Mouse (Mus musculus) hindbrain, embryonic 12.5 days (tissue): ENCODE results near the gene Fndc10. TPM values are rescaled to one million over a fixed set of nuclear protein-coding genes. Genes with fewer than 3 reads are reported as not detected.

ENCODE experiments used
- ATAC-seq: fragments of 200-750 bp; cut with Nextera tagmentation; 2 replicates; pipeline ENCODE4 v1.8.0; 2017; ENCODE audit warnings: moderate TSS enrichment; ENCODE audit not compliant: low FRiP score
- H3K27ac ChIP-seq: fragments of 300-500 bp; sonication (generic); 2 replicates; pipeline ENCODE4 v1.5.1; 2016; ENCODE audit warnings: mild to moderate bottlenecking
- H3K27me3 ChIP-seq: fragments of 300-500 bp; sonication (generic); 2 replicates; pipeline ENCODE4 v1.6.1; 2016; ENCODE audit warnings: mild to moderate bottlenecking
- H3K36me3 ChIP-seq: fragments of 300-500 bp; sonication (generic); 2 replicates; pipeline ENCODE4 v1.6.1; 2016; ENCODE audit warnings: mild to moderate bottlenecking
- H3K4me1 ChIP-seq: fragments of 300-500 bp; sonication (generic); 2 replicates; pipeline ENCODE4 v1.6.1; 2016
- H3K4me2 ChIP-seq: fragments of 300-500 bp; sonication (generic); replicated peaks from 2 replicates; pipeline ENCODE4 v1.6.1; 2016; ENCODE audit warnings: mild to moderate bottlenecking
- H3K4me3 ChIP-seq: fragments of 300-500 bp; sonication (generic); 2 replicates; pipeline ENCODE4 v1.5.1; 2016; ENCODE audit warnings: mild to moderate bottlenecking
- H3K9ac ChIP-seq: fragments of 300-500 bp; sonication (generic); 2 replicates; pipeline ENCODE4 v1.6.1; 2016; ENCODE audit warnings: mild to moderate bottlenecking, moderate library complexity
- H3K9me3 ChIP-seq: fragments of 300-500 bp; sonication (generic); replicated peaks from 2 replicates; pipeline ENCODE4 v1.6.1; 2016; ENCODE audit warnings: mild to moderate bottlenecking
- WGBS: fragments of 180-500 bp; shearing (Covaris S2); methylation state at CpG from one replicate; pipeline ENCODE4 v1.1.7; 2016; 5-methylcytosine and 5-hydroxymethylcytosine counted together
- polyA plus RNA-seq: library from polyadenylated mRNA; unstranded; fragments of >200 nt; fragmentation: Nextera tagmentation; extraction: Ambion mirVana; gene quantifications from 2 replicates; pipeline ENCODE4 v1.2.1, GENCODE M21; 2016

Fndc10 gene
- polyA plus RNA-seq, 1 experiment from 2014 or later = 10.4 TPM

GRCm38 (mm10) chr4:155745136-155745535 lies 51.0 kb downstream of the Fndc10 start:
- no peak overlapping the region for H3K4me2 ChIP-seq
- no peak overlapping the region for H3K4me3 ChIP-seq
- WGBS = 91% methylated on average over 5 of the region's 5 CpGs
- H3K27me3 ChIP-seq = no peaks in the 10 kb centered on the region
- no peak for ATAC-seq
- H3K27ac ChIP-seq = no peak overlapping the region
- no peak overlapping the region for H3K9ac ChIP-seq
- H3K9me3 ChIP-seq = no peaks in the 10 kb centered on the region
- H3K4me1 ChIP-seq = no peaks in the 10 kb centered on the region
- peaks cover 92% of the 10 kb centered on the region for H3K36me3 ChIP-seq

Other genes starting within 250 kb of the Fndc10 start
- gene Tmem52, start 225.2 kb upstream of the Fndc10 start, polyA plus RNA-seq = not detected in 2 replicates
- 757 and 772 TPM in 2 replicates for gene Gnb1, start 203.0 kb upstream of the Fndc10 start, polyA plus RNA-seq
- gene Nadk, start 132.0 kb upstream of the Fndc10 start, polyA plus RNA-seq = 89.0 and 92.4 TPM in 2 replicates
- 16.4 and 16.6 TPM in 2 replicates for gene Slc35e2, start 92.9 kb upstream of the Fndc10 start, polyA plus RNA-seq
- 85.3 and 86.8 TPM in 2 replicates for gene Cdk11b, start 69.5 kb upstream of the Fndc10 start, polyA plus RNA-seq
- gene Gm10563, start 48.9 kb upstream of the Fndc10 start, polyA plus RNA-seq = not detected in 2 replicates
- gene Mmp23, start 41.0 kb upstream of the Fndc10 start, polyA plus RNA-seq = 3.9 and 5.9 TPM in 2 replicates
- 32.5 and 39.1 TPM in 2 replicates for gene Mib2, start 25.1 kb upstream of the Fndc10 start, polyA plus RNA-seq
- 140 and 144 TPM in 2 replicates for gene Ssu72, start 10.5 kb downstream of the Fndc10 start, polyA plus RNA-seq
- gene Tmem240, start 40.5 kb downstream of the Fndc10 start, polyA plus RNA-seq = 5.3 and 5.5 TPM in 2 replicates
- gene Atad3a, start 66.8 kb downstream of the Fndc10 start, polyA plus RNA-seq = 81.8 and 84.7 TPM in 2 replicates
- gene Vwa1, start 80.4 kb downstream of the Fndc10 start, polyA plus RNA-seq = 12.2 and 12.9 TPM in 2 replicates
- gene Tmem88b, start 91.5 kb downstream of the Fndc10 start, polyA plus RNA-seq = 0.58 and 0.86 TPM in 2 replicates
- gene Ankrd65, start 96.1 kb downstream of the Fndc10 start, polyA plus RNA-seq = not detected in 2 replicates
- 189 and 204 TPM in 2 replicates for gene Mrpl20, start 108.5 kb downstream of the Fndc10 start, polyA plus RNA-seq
- 207 and 217 TPM in 2 replicates for gene Ccnl2, start 118.1 kb downstream of the Fndc10 start, polyA plus RNA-seq
- gene Aurkaip1, start 136.9 kb downstream of the Fndc10 start, polyA plus RNA-seq = 127 and 133 TPM in 2 replicates
- gene Mxra8, start 145.3 kb downstream of the Fndc10 start, polyA plus RNA-seq = 40.6 and 40.7 TPM in 2 replicates
- 18.6 and 20.0 TPM in 2 replicates for gene Dvl1, start 153.1 kb downstream of the Fndc10 start, polyA plus RNA-seq
- gene Tas1r3, start 169.0 kb downstream of the Fndc10 start, polyA plus RNA-seq = 0.53 and 0.65 TPM in 2 replicates
- gene Cptp, start 175.1 kb downstream of the Fndc10 start, polyA plus RNA-seq = 18.5 and 18.6 TPM in 2 replicates
- 74.9 and 76.3 TPM in 2 replicates for gene Ints11, start 175.2 kb downstream of the Fndc10 start, polyA plus RNA-seq
- 45.1 and 48.3 TPM in 2 replicates for gene Pusl1, start 197.4 kb downstream of the Fndc10 start, polyA plus RNA-seq
- gene Acap3, start 197.5 kb downstream of the Fndc10 start, polyA plus RNA-seq = 64.9 and 66.9 TPM in 2 replicates
- 149 and 150 TPM in 2 replicates for gene Ube2j2, start 249.5 kb downstream of the Fndc10 start, polyA plus RNA-seq